ENCODE assay signal across 8 mouse cellular contexts in the genomic region with DNA sequence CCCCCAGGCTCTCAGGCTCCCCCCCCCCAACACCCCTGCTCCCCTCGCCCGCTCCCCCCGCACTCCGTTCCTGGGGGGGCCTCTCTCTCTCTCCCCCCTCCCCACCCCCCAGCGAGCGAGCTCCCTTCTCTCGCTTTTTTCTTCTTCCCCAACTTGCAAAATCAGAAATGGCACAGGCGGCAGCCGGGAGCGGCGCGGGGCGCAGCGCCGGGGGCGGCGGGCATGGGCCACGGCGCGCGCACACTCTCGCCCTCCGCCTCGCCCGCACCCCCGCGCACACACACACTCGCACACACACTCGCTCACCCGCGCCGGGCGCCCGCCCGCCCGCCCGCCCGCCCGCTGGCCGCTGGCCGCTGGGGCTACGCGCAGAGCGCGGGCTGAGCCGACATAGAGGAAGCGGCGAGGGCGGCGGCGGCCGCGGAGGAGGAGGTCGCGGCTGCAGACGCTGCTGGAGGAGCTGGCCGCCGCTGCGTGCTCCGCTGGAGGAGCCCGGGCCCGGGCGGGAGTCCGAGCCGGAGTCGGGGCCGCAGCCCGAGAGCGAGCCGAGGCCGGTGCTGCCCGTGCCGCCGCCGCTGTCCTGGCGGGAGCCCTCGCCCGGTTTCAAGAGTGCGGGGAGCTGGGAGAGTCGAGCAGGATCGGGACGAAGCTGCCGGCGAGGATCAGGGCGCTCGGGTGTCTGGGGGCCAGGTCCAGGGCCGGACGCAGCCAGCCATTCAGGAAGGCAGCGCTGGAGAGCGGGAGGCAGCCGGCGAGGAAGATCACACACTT. TPM values are rescaled to one million over a fixed set of nuclear protein-coding genes. Genes with fewer than 3 reads are reported as not detected.
DNase-seq lines count a peak whose midpoint lies in the region; ATAC-seq and TF ChIP-seq lines count a peak whose summit lies in the region.

No protein-coding gene starts in this region.

- peak; percentile 69 to 75 for DNase-seq in right cerebral cortex, postnatal 10 days (ENCODE audit: low spot score in 2 of 2)
- DNase-seq in right cerebral cortex, postnatal 25 days, result no peak
- peak; percentile 67 for DNase-seq in brain, adult 2 months (ENCODE audit: low read depth, low spot score)
- no peak for DNase-seq in liver, embryonic 14.5 days (ENCODE audit: low read depth in 3 of 3, low spot score in 3 of 3)
- no peak for DNase-seq in natural killer cell, adult 2 months (ENCODE audit: low spot score in 2 of 2)

- peak overlapping the region; percentile 100 for H3K9ac ChIP-seq in forebrain, embryonic 13.5 days
- H3K9ac ChIP-seq in hindbrain, embryonic 16.5 days (ENCODE audit: low read depth, low read length), result peak overlapping the region; percentile 96
- no peak overlapping the region for H3K9ac ChIP-seq in liver, embryonic 14.5 days (replicated peaks)

- peak; percentile 4 for ATAC-seq in forebrain, embryonic 13.5 days
- ATAC-seq in hindbrain, embryonic 16.5 days, result peak; percentile 0; the same call in 1 of the 2 replicates
- 0 out of 2 replicates have a peak, but pooled peaks have one; percentile 7 for ATAC-seq in liver, embryonic 14.5 days (ENCODE audit: insufficient read depth)

- H3K4me3 ChIP-seq in forebrain, embryonic 13.5 days, result peak overlapping the region; percentile 95
- peak overlapping the region; percentile 80 for H3K4me3 ChIP-seq in hindbrain, embryonic 16.5 days (ENCODE audit: low read length)
- peak overlapping the region; percentile 7 to 49; a peak in 3 of 4 replicates for H3K4me3 ChIP-seq in liver, embryonic 14.5 days (ENCODE audit: insufficient read depth in 1 of 2, low read depth in 2 of 2, low read length in 2 of 2)
- H3K4me3 ChIP-seq in olfactory bulb, adult 2 months (ENCODE audit: insufficient read depth, low read depth, low read length), result peak overlapping the region; percentile 80

- TF ChIP-seq EP300 in liver, embryonic 14.5 days (IDR thresholded peaks at IDR 0.05; ENCODE audit: low read depth), result no peak

- TF ChIP-seq POLR2A in olfactory bulb, adult 2 months (IDR thresholded peaks at IDR 0.05; ENCODE audit: insufficient read depth, low read depth, low read length), result no peak

- H3K4me2 ChIP-seq in forebrain, embryonic 13.5 days, result peak overlapping the region; percentile 78
- peak overlapping the region; percentile 69 for H3K4me2 ChIP-seq in hindbrain, embryonic 16.5 days (ENCODE audit: low read length)
- H3K4me2 ChIP-seq in liver, embryonic 14.5 days (ENCODE audit: low read depth), result peak overlapping the region; percentile 54

- peaks cover 4% of the 10 kb centered on the region for H3K4me1 ChIP-seq in forebrain, embryonic 13.5 days
- peaks cover 2% of the 10 kb centered on the region for H3K4me1 ChIP-seq in hindbrain, embryonic 16.5 days (ENCODE audit: control insufficient read depth, insufficient read depth, low read depth, low read length)
- no peaks in the 10 kb centered on the region for H3K4me1 ChIP-seq in liver, embryonic 14.5 days (replicated peaks; ENCODE audit: control insufficient read depth in 2 of 2, insufficient read depth in 2 of 2, low read length in 1 of 2)
- peaks cover 18% of the 10 kb centered on the region for H3K4me1 ChIP-seq in olfactory bulb, adult 2 months (ENCODE audit: control insufficient read depth, insufficient read depth, low read length)

- peaks cover 12% of the 10 kb centered on the region; the same call in 1 of the 2 replicates for H3K27me3 ChIP-seq in forebrain, embryonic 13.5 days
- no peaks in the 10 kb centered on the region for H3K27me3 ChIP-seq in hindbrain, embryonic 16.5 days (replicated peaks; ENCODE audit: control insufficient read depth, insufficient read depth, low read length)
- peaks cover 93% of the 10 kb centered on the region for H3K27me3 ChIP-seq in liver, embryonic 14.5 days (ENCODE audit: control insufficient read depth, insufficient read depth, low read length)

- no peak for TF ChIP-seq CTCF in liver, embryonic 14.5 days (IDR thresholded peaks at IDR 0.05; ENCODE audit: low read depth)
- no peak for TF ChIP-seq CTCF in olfactory bulb, adult 2 months (IDR thresholded peaks at IDR 0.05; ENCODE audit: insufficient read depth, low read depth, low read length)

- H3K9me3 ChIP-seq in forebrain, embryonic 13.5 days (replicated peaks), result no peaks in the 10 kb centered on the region
- no peaks in the 10 kb centered on the region for H3K9me3 ChIP-seq in hindbrain, embryonic 16.5 days (ENCODE audit: control insufficient read depth, low read length)
- no peaks in the 10 kb centered on the region for H3K9me3 ChIP-seq in liver, embryonic 14.5 days (ENCODE audit: control insufficient read depth, low read length)

- peak overlapping the region; percentile 100 for H3K27ac ChIP-seq in forebrain, embryonic 13.5 days
- H3K27ac ChIP-seq in hindbrain, embryonic 16.5 days (ENCODE audit: low read depth, low read length), result peak overlapping the region; percentile 99
- H3K27ac ChIP-seq in liver, embryonic 14.5 days, result no peak overlapping the region
- H3K27ac ChIP-seq in olfactory bulb, adult 2 months (ENCODE audit: insufficient read depth, low read depth, low read length), result peak overlapping the region; percentile 53

- under 1% methylated on average over 57 of the region's 92 CpGs for WGBS in forebrain, embryonic 13.5 days
- whole genome bisulfite sequencing in hindbrain, embryonic 16.5 days, result under 1% methylated on average over 71 of the region's 92 CpGs
- WGBS in liver, embryonic 14.5 days (ENCODE audit: insufficient replicate concordance), result under 1% methylated on average over 82 of the region's 92 CpGs
- WGBS in olfactory bulb, adult 2 months, result under 1% methylated on average over 77 of the region's 92 CpGs

- peaks cover 17% of the 10 kb centered on the region for H3K36me3 ChIP-seq in forebrain, embryonic 13.5 days (ENCODE audit: poor library complexity, severe bottlenecking)
- no peaks in the 10 kb centered on the region for H3K36me3 ChIP-seq in hindbrain, embryonic 16.5 days (ENCODE audit: control insufficient read depth, insufficient read depth, low read length)
- H3K36me3 ChIP-seq in liver, embryonic 14.5 days (replicated peaks; ENCODE audit: control insufficient read depth, insufficient read depth, low read depth), result no peaks in the 10 kb centered on the region

RNA-seq across cellular contexts. Expression of gene Nr2f1, which starts 0.5 kb away (rescaled TPM):
- 94.7 and 112 TPM in 2 replicates for polyA plus RNA-seq in forebrain, embryonic 13.5 days (2015; fragmentation: Nextera tagmentation; extraction: Ambion mirVana)
- 42.9 and 44.3 TPM in 2 replicates for polyA plus RNA-seq in hindbrain, embryonic 16.5 days (2015; fragmentation: Nextera tagmentation; extraction: Ambion mirVana)
- 1.4 and 2.7 TPM in 2 replicates for polyA plus RNA-seq in liver, embryonic 14.5 days (2012; rRNA removed)
- polyA plus RNA-seq in liver, embryonic 14.5 days (2014; fragmentation: Nextera tagmentation; extraction: Ambion mirVana), result 0.44 TPM in 2 replicates
- not detected in 2 replicates for polyA plus RNA-seq in olfactory bulb, adult 2 months (2012; ENCODE audit: insufficient read depth, insufficient read length, low replicate concordance, missing spikeins)

Comparison
In these comparisons a context has a peak if more than half of its experiments do, and no peak if none do; other contexts are left out.
1. DNase-seq: peak in right cerebral cortex, postnatal 10 days (2 of 2) and brain, adult 2 months (single experiment); none in right cerebral cortex, postnatal 25 days (single experiment), liver, embryonic 14.5 days (0 of 3) and natural killer cell, adult 2 months (0 of 2).
2. H3K4me3 ChIP-seq: peak in every context shown above with its lines; median percentile 95 in forebrain, embryonic 13.5 days; 80 in hindbrain, embryonic 16.5 days; 80 in olfactory bulb, adult 2 months; 28 in liver, embryonic 14.5 days.
3. RNA of gene Nr2f1, which starts 0.5 kb away (polyA plus RNA-seq): 94.7 to 112 TPM in forebrain, embryonic 13.5 days and 42.9 to 44.3 TPM in hindbrain, embryonic 16.5 days; 0.44 to 2.7 TPM in liver, embryonic 14.5 days and not detected in olfactory bulb, adult 2 months; every median in the first group is over 10 times any median in the second.
4. Peak in every context shown above with its lines, with median percentiles within 50 percentile points of each other: ATAC-seq and H3K4me2 ChIP-seq.